Mouse (Mus musculus) forelimb bud, embryonic 11.5 days (tissue): ENCODE data around the gene Adig.
A peak's percentile ranks its signal among the peaks of the same experiment; 100 is the strongest.

Experiments
- DNase-seq: peaks from one replicate; pipeline ENCODE4 v3.0.0-alpha.2; 2012; ENCODE audit warnings: low read depth, low spot score

Gene Adig

DNA sequence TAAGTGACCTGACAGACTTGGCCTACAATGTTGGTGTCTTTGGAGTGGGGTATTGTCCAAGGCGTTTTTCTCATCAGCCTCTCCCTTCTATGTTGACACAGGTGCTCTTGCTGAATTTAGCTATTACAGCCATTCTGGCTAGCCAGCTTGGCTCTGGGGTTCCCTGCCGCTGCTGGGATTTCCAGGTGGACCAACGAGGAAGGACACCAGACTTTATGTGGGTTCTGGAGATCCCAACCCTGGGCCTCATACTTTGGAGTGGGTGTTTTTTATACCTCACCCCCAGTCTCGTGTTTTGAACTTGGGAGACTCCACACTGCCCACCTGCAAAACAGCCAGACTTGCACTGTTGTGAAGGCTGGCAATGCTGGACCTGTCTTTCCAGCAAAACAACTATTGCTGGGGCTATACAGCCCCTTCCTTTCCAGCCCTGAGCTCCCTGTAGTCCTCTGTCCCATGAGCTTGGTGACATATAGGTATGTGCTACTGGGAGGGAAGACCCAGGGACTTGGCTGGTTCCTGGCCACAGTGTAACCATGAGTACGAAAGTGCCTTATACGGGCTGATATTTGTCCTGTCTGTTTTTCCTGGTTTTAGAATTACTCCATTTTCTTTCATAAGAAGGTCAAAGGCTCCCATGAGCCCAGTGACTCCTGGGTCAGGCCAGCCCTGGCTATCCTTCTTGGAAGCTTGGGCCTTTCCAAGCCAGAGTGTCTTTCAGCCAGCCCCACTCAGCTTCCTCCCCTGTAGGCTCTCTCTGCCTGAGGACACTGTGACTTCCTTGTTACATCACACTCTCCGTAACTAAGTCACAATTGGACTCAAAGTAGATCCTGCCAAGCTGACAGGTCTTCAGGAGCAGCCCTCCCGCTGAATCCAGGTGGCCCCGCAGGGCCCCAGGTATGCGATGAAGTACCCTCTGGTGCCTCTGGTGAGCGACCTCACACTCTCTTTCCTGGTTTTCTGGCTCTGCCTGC is at the start of gene Adig:
Adig (plus strand) TSS at position 777 of the 977 bp plus-strand sequence.
- no peak for DNase-seq

DNA sequence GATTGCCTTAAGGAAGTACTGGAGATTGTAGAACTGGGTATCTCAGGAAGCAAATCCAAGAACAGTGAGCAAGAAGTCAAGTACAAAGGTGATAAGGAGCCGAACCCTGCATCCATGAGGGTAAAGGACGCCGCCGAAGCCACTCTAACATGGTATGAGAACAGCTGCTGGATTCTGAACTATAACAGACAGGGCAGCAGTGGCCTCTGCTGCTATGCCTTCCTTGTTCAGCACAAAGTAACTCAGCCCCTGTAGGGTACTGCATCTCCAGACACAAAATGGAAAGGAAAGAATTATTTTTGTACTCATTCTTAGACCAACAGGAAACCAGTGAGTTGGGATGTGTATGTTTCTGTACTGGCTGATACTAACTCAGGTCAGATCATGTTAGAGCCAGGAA is 46.0 kb upstream of the Adig start:
- DNase-seq: no peak

DNA sequence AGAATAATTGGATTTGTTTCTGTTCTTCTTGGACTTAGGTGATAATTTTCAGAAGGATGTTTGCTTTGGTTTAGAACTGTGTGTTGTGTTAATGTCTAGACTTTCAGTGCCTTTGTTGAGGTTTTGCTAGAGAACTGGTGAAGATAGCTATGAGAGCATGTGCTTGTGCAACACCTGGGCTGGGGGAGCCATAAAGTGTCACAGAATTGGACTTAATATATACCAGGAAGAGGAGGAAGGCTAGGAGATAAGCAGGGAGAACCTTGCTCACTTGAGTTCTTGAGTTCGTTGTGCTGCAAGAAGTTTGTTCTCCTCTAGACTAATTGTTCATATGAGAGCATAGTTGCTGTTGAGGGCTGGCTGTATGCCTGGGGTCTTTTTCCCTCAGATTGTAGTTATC is 44.8 kb upstream of the Adig start:
- no peak for DNase-seq

DNA sequence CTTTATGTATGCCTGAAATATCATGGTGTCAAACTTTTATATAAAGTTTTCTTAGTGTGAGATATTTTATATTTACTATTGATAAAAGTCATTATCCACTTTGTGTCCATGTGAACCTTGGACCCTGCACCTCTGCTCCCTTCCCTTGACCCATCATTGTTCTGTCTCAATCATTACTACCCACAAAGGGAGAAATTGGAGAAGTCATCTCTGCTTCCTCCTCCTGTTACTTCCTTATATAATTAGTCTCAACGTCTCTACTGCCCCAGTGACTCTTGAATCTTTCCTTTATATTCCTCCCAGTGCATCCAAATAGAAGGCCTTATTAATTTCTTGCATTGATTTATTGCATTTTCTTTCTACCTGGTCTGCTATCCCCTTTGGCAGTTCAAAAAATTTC is 40.0 kb upstream of the Adig start:
- DNase-seq: no peak

DNA sequence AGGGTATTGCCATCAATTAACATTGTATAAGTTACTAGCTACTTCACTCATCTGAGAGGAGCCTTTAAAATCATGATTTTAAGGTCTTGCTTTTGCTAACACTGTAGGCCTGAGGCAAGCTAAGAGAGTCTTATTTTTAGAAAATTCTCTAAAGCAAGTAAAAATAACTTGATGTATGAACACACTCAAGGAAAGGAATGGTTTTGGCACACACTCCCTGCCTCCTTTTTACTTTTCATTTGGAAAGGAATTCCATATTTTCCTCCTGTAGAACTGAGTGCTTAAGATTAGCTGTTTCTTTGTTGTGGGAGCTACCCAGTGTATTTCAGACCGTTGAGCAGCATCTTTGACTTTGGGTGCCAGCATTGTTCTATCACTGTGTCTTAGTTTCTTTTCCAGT is 28.3 kb upstream of the Adig start:
- DNase-seq: no peak

DNA sequence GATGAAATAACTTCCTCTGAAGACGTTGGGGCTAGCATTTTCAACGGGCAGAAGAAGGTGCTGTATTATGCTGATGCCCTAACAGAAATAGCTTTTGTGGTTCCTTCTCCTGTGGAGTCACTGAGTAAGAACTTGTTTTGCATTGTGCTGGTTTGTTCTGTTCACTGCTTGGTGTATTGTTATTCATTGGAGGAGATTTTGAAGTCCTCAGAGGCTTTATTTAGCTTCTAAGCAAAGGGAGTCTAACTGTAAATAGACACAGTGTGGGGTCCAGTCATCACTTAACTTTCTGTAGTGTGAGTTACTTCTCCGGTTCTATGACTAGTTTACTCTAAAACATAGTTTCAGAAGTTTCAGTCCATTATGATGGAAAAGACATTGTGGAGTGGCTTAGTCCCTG is 24.8 kb upstream of the Adig start:
- no peak for DNase-seq

DNA sequence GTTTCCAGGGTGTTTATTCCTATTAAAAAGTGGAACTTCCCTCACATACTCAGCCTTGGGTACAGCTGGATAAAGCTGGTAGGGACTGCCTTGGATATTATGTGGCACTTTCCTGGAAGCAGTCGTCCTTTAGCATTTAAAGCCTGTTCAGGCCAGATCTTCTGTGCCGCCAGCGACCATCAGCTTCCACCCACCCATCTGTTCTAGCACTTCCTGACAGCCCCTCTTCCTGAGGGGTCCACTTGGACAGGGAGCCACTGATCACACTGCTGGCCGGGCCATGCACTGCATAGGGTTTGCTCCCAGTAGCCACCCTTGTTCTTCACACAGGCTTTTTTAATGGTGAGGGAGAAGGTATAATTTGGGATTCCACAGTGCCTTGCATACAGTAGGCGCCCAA is 4.0 kb upstream of the Adig start:
- DNase-seq: no peak

DNA sequence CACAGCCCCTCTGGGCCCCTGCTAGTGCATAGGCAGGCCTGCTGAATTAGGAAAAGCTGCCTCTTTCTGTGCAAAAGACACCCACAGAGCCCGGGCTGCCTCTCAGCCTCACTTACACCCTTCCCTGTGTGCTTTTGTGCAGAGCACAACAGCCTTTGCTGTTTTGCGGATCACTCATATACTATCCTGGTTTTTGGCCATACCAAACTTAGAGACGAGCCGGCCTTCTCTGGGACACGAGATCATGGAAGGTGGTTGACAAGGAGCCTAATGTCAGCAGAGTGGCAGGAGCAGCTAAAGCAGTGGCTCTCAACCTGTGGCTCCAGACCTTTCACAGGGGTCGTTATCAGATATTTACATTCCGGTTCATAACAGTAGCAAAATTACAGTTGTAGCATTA is 814 bp downstream of the Adig start:
- no peak for DNase-seq

DNA sequence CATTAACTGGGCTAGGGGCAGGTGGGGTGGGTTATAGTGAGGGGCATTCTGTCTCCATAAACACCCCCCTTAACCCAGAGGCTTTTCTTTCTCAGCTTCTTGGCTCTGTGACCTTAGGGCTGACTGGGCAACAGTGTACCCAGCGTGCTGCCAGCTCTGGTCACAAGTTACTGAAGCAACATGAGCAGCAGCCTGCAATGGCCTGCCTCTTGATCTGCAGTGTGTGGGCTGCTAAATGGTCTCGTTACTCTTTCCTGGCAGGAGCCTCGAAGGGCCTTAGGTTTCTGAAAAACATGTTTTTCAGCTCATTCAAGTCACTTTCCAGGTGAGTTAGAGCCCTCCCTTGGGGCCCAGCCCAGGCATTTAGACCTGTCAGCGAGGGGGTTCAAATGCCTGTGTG is 1.3 kb downstream of the Adig start:
- peak; percentile 11 for DNase-seq

DNA sequence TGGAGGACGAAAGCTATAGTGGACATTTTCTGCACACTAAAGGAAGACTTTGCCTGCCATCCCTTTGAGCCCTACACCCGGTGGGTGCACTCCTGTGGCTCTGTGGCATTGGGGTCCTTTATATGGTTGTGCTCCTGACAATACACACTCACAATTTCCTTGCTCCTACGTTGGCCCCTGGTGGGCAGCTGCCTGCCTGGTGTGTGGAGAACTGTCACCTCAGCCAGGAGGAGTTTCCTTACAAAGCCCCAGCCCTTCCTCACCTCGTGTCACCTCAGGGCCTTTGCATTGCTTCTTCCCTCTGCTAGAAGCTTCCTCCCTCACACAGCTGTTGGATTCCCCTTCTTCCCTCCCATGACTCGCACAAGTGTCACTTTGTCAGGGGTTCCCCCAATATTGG is 4.1 kb downstream of the Adig start:
- no peak for DNase-seq

DNA sequence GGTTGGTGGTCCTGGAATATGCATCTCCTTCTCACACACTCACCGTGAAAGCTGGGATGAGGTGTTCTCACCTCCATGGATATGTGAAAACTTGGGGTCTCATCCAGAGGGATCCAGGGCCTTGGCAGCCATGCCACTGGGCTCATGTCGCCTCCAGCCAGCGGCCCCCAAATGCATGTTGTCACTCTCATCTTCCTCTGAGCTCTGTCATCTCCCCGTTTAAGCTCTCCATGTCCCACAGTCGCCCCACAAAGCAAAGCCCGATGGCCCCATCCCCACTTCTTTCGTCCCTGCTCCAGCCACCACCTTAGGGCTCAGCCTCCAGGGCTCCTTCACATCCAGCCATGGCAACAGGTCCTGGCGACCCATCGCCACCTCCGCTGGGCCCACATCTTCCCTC is 4.6 kb downstream of the Adig start:
- DNase-seq: no peak

DNA sequence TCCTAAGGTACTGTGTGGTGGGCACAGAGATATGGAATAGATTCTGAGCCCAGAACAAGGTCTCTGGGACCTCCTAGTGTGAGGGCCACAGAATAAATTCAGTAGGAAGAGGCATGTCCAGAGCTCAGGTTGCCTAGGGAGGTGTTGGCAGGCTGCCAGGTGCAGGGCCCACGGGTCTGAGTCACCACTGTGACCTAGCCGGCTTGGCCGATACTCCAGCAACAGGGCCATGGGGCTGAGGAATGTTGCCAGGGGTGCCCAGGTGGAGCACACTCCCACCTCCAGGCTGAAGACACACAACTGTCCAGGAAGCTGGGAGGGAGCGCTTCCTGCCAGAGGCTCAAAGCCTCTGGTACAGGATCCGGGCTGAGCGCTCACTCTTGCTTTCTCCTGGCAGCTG is 8.3 kb downstream of the Adig start:
- DNase-seq: no peak

DNA sequence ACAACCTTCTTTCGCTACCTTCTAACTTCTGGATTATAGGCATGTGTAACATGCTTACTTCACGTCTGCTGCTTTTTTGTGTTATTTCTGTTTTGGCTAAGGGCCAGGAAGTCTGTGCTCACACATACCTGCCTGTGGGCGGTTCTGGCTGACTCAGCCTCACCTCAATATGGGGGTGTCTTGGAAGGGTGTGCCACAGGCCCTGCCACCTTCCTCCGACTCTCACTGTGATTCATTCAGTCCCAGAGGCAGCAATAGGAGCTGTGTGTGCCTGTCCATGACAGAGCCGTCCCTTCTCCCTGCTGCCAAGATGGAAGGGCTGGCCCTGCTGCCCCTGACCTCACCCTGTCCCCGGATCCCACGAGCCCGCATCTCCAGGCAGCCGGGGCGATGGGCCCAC is 10.1 kb downstream of the Adig start, which contains the start of gene Arhgap40:
Arhgap40 (plus strand) TSS at position 269 of the 400 bp plus-strand sequence.
- no peak for DNase-seq

DNA sequence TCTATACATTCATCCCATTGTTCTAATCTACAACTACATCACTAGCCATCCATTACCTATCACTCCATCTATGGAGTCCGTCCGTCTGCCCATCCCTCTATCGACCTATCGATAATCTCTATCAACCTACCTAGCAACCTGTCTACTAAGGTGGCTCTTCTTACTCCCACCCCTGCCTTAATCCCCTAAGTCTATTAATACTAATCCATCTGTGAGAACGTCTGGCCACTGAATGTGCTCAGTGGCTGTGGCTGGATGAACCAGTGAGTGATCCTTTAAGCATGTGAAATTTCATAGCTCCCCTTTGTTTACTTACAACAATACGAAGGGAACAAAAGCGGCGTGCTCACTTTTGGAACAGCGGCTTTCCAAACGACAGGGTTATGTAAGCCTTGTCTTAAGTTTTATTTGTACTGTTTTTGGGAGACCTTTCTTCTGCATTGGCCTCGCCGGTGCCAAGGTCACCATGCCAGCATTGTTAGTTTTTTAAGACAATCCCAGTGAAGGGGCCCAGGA is 11.5 kb downstream of the Adig start:
- DNase-seq: no peak

DNA sequence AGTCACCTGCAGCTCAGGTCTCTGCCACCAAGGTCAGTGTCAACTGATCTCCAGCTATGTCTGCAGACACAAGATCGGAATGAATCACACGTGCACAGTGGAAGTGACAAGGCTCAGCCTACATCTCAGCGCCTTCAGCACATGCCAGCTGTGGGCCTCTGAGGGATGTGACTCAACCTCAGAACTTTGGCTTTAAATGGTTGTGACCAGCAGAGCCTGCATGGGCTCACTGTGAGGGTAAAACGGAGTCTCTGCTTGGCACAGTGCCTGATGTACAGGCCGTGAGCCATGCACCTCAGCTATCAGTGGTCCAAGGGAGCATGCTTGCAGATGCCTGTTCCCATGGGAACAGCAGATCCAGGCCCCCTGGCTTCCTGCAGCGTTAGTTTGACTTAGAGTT is 16.2 kb downstream of the Adig start:
- no peak for DNase-seq

DNA sequence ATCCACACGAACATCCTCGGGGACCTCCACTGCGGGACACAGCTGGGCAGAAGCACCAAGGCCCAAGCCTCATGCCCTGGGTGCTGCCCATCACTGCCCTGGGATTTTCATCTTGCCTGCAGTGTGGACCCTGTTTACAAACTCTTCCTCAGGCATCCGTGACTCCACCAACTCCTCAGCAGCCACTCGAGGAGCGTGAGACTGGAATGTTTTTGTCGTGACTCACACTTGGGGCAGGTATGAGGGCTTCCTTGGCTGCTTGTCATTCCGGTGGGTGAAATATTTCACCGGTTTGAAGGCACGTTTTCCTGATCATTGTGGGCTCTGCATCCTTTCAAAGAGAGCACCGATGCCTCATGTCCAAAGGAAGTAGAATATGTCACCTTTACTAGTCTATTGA is 16.7 kb downstream of the Adig start:
- DNase-seq: no peak

DNA sequence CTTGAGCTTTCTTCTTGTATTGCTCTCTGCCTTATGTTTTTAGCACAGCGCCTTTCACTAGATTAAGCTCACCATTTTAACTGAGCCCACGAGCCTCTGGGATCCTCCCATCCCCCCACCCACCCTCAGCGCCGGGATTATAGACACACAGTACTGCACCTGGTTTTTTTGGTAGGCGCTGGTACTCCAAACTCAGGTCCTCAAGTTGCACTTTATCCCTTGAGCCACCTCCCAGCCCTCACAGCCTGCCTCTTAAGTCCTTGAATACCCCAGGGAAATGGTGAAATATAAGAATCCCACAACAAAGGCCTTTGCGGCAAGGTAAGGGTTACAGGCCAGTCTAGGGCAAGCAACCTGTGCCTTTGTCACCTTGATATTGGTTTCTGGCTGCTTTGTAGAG is 17.4 kb downstream of the Adig start:
- no peak for DNase-seq

DNA sequence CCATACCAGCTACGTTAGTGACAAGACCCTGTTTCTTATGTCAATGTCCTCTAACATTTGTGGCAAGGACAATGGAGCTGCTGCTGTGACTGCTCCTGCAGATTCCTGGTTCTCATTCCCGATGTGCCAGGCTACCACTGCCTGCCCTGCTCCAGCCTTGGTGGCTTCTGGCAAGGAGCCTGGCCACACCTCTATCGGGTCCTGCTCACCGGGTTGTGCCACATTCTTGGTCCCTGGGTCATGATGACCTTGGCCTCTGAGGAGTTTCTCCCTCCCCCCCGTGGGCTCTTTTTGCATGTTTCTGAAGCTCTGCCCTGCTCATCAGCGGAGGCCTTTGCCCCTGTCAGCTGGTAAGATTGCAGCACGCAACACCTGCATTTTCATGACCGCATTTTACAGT is 20.6 kb downstream of the Adig start:
- DNase-seq: no peak

DNA sequence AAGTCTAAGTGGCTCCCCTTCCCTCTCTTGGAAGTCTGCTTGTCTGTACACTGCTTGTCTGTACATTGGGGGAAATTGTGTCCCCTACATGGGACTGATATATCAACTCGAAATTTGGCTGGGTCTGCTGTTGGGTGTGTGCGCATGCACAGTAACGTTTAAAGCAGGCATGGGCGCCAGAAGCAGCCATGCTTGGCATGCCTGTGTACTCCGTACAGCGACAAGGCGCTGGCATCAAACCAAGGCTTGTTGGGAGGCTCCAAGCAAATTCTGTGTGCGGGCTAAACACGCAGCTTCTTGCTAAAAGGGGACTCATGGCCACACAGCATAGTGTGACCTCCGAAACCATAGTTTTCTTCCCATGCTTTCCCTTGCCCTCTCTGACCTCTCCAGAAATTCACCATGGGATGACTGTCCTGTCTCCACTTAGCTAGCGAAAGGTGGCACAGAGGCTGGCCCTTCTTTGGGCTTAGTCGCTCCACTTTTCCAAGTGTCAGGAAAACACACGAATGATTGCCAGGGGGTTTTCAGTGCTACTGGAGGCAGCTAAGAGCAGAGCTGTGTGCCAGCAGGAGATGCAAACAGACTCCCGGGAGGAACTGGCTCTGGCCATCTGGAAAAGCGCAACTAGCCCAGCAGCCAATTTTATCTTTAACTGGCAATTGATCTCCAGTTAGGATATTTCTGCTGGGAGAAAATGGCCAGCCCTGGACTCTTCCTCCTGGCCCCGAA is 21.9 kb downstream of the Adig start:
- DNase-seq: no peak

DNA sequence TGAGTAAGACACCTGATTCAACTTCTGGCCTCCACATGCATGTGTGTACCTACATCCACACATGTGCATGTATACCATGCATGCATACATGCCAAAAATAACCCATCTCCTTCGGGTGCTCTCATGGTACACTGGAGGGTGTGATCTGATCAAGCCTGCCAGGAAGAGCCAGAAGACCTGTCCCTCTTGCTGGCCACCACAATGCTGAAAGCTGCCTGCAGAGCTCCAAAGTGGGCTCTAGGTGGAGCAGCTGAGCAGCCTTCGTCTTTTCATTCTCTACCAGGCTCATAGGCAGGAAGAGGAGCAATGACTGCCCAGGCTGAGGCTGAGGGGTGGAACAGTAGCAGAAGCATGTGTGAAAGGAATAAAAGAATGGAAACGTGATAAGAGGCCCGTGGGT is 31.7 kb downstream of the Adig start:
- DNase-seq: peak; percentile 53

DNA sequence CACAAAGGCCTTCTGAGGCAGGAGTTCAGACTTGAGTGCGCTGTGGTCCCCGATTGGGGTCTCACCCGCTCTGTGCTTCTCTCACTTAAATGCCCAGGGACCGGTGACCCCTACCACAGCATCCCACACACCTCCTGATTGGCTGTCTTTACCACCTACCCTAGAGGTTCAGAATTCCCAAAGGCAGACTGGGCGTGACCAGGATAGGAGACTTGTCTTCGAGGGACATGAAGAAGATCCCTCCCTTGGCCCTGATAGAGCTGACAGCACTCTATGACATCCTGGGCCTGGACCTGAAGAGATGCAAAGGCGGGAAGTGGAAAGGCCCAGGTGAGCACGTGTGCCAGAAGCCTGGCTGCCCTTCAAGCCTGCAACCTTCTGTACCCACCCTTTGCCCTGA is 32.1 kb downstream of the Adig start:
- DNase-seq: no peak

DNA sequence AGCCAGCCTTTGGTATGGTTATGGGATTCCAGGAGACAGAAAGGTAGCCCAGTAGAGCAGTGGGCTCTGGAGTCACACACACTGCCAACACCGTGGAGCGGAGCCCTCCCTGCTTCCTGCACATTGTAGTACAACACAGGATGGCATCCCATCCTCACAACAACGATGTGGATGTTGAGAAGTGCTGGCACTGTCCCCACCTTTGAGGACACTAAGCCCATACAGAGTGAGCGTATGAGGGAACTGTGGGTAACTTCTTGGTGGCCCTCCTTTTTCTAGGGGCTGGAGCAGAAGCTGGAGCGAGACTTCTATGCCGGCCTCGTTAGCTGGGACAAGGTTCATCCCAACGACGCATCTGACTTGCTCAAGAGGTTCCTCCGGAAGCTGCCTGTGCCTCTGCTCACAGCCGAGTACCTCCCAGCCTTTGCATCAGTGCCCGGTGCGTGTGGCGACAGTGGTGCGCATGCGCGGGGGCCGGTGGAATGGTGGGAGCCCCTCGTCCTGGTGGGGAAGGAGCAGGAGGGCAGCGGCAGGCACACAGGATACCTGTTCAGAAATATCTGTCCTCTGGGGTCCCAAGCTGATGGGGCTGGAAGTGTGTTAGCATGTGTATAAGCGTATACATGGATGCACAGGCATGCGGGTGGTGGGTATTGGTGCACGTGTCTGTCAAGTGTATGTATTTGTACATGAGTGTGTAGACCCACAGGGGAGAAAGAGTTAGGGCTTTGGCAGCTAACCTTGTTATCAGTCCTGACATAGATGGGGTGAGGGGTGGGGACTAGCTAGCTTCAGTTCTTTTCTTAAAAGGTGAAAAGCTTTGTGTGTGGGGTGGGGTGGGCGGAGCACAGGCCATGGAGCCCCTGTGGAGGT is 37.3 kb downstream of the Adig start:
- peak; percentile 10 for DNase-seq
